Mouse (Mus musculus): Measurements from ENCODE around the gene Zmynd8. TPM values are rescaled to one million over a fixed set of nuclear protein-coding genes. Genes with fewer than 3 reads are reported as not detected.

Gene Zmynd8
- polyA plus RNA-seq, 1 experiment from 2014 or later: 63.4 TPM

- Histone ChIP-seq H3K9me3 (ENCODE audit: control insufficient read depth, low read length) (no peaks in the 10 kb centered on the region), H3K27me3 (ENCODE audit: control insufficient read depth, insufficient read depth, low read length) (no peaks in the 10 kb centered on the region), H3K4me2 (replicated peaks) (no peak overlapping the region), H3K27ac (peak overlapping the region; percentile 68), H3K4me1 (replicated peaks; ENCODE audit: control insufficient read depth, insufficient read depth, low read length) (no peaks in the 10 kb centered on the region; the same call in 1 of the 2 replicates), H3K36me3 (replicated peaks; ENCODE audit: control insufficient read depth, insufficient read depth) (peaks cover 15% of the 10 kb centered on the region), H3K9ac (0 out of 2 replicates have a peak overlapping the region, but pooled peaks have one; percentile 9), H3K4me3 (replicated peaks; ENCODE audit: low read length) (no peak overlapping the region)
- 22% methylated on average over 6 of the region's 6 CpGs for WGBS
- ATAC-seq (ENCODE audit: low FRiP score) (peak; percentile 70), DNase-seq (ENCODE audit: low spot score) (peak; percentile 94)
Observed at GRCm38 (mm10) chr2:165778927-165779326, 119.9 kb downstream of the Zmynd8 start.

- ATAC-seq (ENCODE audit: low FRiP score) (no peak), DNase-seq (ENCODE audit: low spot score) (no peak)
- Histone ChIP-seq H3K9ac (no peak overlapping the region), H3K27ac (peak overlapping the region; percentile 54; the same call in 1 of the 2 replicates), H3K27me3 (ENCODE audit: control insufficient read depth, insufficient read depth, low read length) (no peaks in the 10 kb centered on the region), H3K4me2 (replicated peaks) (no peak overlapping the region), H3K4me1 (replicated peaks; ENCODE audit: control insufficient read depth, insufficient read depth, low read length) (peaks cover 8% of the 10 kb centered on the region; the same call in 1 of the 2 replicates), H3K4me3 (replicated peaks; ENCODE audit: low read length) (no peak overlapping the region), H3K9me3 (ENCODE audit: control insufficient read depth, low read length) (no peaks in the 10 kb centered on the region), H3K36me3 (replicated peaks; ENCODE audit: control insufficient read depth, insufficient read depth) (no peaks in the 10 kb centered on the region)
- WGBS: 25% methylated on average over 10 of the region's 10 CpGs
Observed at GRCm38 (mm10) chr2:165769375-165769948, 129.4 kb downstream of the Zmynd8 start.

DNA sequence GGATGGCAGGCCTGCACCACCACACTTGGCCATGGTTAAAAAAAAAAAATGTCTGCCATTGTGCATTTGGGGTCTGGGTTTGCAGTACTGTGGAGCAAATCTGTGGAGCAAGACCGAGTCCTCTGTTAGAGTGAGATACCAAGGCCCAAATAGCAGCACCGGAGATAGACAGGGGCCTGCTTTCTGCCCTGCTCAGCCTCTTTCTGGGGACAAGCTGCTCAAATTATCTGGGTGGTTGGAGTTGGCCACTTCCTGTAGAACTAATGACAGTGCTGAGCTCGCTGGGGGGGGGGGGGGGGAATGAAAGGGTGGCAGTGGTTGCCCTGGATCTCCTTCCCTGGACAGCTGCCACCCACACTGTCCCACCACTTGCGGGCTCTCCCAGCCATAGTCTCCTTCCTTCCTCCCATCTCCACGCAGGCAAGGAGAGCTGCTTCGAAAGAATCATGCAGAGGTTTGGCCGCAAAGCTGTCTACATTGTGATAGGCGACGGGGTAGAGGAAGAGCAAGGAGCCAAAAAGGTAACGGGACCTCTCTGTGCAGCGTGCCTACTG lies 129.9 kb downstream of the Zmynd8 start:
- ATAC-seq (ENCODE audit: low FRiP score) (no peak), DNase-seq (ENCODE audit: low spot score) (no peak)
- H3K27ac ChIP-seq: no peak overlapping the region
- no peaks in the 10 kb centered on the region for H3K9me3 ChIP-seq (ENCODE audit: control insufficient read depth, low read length)
- WGBS: 46% methylated on average over 11 of the region's 11 CpGs
- no peaks in the 10 kb centered on the region for H3K36me3 ChIP-seq (replicated peaks; ENCODE audit: control insufficient read depth, insufficient read depth)
- no peak overlapping the region for H3K9ac ChIP-seq
- peaks cover 8% of the 10 kb centered on the region; the same call in 1 of the 2 replicates for H3K4me1 ChIP-seq (replicated peaks; ENCODE audit: control insufficient read depth, insufficient read depth, low read length)
- no peaks in the 10 kb centered on the region for H3K27me3 ChIP-seq (ENCODE audit: control insufficient read depth, insufficient read depth, low read length)
- H3K4me2 ChIP-seq (replicated peaks): no peak overlapping the region
- H3K4me3 ChIP-seq (replicated peaks; ENCODE audit: low read length): no peak overlapping the region

- no peaks in the 10 kb centered on the region for H3K36me3 ChIP-seq (replicated peaks; ENCODE audit: control insufficient read depth, insufficient read depth)
- no peak overlapping the region for H3K4me3 ChIP-seq (replicated peaks; ENCODE audit: low read length)
- H3K27ac ChIP-seq: no peak overlapping the region
- peaks cover 13% of the 10 kb centered on the region; the same call in 1 of the 2 replicates for H3K4me1 ChIP-seq (replicated peaks; ENCODE audit: control insufficient read depth, insufficient read depth, low read length)
- no peak overlapping the region for H3K4me2 ChIP-seq (replicated peaks)
- DNase-seq (ENCODE audit: low spot score) (no peak), ATAC-seq (ENCODE audit: low FRiP score) (no peak)
- 75% methylated on average over 13 of the region's 13 CpGs for WGBS
- no peaks in the 10 kb centered on the region for H3K9me3 ChIP-seq (ENCODE audit: control insufficient read depth, low read length)
- no peak overlapping the region for H3K9ac ChIP-seq
- no peaks in the 10 kb centered on the region for H3K27me3 ChIP-seq (ENCODE audit: control insufficient read depth, insufficient read depth, low read length)
Observed at GRCm38 (mm10) chr2:165759421-165759985, 139.3 kb downstream of the Zmynd8 start.

DNA sequence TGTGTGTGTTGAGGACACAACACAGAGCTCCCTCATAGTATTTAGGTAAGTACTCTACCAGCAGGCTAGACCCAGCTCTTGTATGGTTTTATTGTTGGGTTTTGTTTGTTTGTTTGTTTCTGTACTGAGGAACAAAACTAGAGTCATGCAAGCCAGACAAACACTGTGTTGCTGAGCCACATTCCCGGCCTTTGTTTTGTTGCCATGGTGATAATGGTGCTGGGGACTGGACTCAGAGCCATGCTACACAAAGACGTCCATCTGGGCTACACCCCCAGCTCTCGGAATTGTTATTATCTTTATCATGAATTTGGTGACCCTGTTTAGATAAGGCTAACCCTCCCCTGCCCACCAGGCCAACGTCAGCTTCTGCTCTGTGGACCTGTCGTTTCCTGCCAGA lies 140.3 kb downstream of the Zmynd8 start:
- no peak for ATAC-seq (ENCODE audit: low FRiP score)
- Histone ChIP-seq H3K27me3 (ENCODE audit: control insufficient read depth, insufficient read depth, low read length) (no peaks in the 10 kb centered on the region), H3K9ac (no peak overlapping the region), H3K4me3 (replicated peaks; ENCODE audit: low read length) (no peak overlapping the region), H3K27ac (peak overlapping the region; percentile 35; the same call in 1 of the 2 replicates), H3K4me2 (replicated peaks) (no peak overlapping the region), H3K9me3 (ENCODE audit: control insufficient read depth, low read length) (no peaks in the 10 kb centered on the region), H3K4me1 (replicated peaks; ENCODE audit: control insufficient read depth, insufficient read depth, low read length) (peaks cover 13% of the 10 kb centered on the region; the same call in 1 of the 2 replicates), H3K36me3 (replicated peaks; ENCODE audit: control insufficient read depth, insufficient read depth) (no peaks in the 10 kb centered on the region)
- 8% methylated on average over 5 of the region's 5 CpGs for WGBS
- peak; percentile 63 for DNase-seq (ENCODE audit: low spot score)

DNA sequence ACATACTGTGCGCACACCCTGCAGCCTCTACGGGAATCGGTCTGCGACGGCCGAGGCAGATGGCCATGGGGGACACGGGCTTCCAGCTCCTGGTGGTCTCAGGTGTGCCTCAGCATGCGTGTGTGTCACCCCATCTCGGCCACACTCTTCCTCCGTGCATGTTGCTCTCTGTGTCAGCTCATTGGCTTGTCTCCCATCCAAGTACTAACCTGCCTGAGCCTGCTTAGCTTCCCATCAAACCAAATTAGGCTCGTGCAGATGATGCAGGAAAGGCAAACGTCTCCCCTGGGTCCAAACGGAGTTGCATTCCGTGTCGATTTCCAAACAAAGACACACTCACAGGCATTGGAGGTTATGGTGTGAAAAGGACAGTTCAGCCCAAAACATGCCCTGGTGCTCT lies 141.0 kb downstream of the Zmynd8 start:
- no peaks in the 10 kb centered on the region for H3K9me3 ChIP-seq (ENCODE audit: control insufficient read depth, low read length)
- H3K36me3 ChIP-seq (replicated peaks; ENCODE audit: control insufficient read depth, insufficient read depth): no peaks in the 10 kb centered on the region
- ATAC-seq (ENCODE audit: low FRiP score) (0 out of 2 replicates have a peak, but pooled peaks have one; percentile 31), DNase-seq (ENCODE audit: low spot score) (peak; percentile 69)
- H3K9ac ChIP-seq: no peak overlapping the region; the same call in 1 of the 2 replicates
- 39% methylated on average over 15 of the region's 15 CpGs for WGBS
- H3K4me2 ChIP-seq (replicated peaks): peak overlapping the region; percentile 27
- H3K4me1 ChIP-seq (replicated peaks; ENCODE audit: control insufficient read depth, insufficient read depth, low read length): peaks cover 13% of the 10 kb centered on the region; the same call in 1 of the 2 replicates
- no peak overlapping the region for H3K4me3 ChIP-seq (replicated peaks; ENCODE audit: low read length)
- peak overlapping the region; percentile 55; the same call in 1 of the 2 replicates for H3K27ac ChIP-seq
- no peaks in the 10 kb centered on the region for H3K27me3 ChIP-seq (ENCODE audit: control insufficient read depth, insufficient read depth, low read length)

DNA sequence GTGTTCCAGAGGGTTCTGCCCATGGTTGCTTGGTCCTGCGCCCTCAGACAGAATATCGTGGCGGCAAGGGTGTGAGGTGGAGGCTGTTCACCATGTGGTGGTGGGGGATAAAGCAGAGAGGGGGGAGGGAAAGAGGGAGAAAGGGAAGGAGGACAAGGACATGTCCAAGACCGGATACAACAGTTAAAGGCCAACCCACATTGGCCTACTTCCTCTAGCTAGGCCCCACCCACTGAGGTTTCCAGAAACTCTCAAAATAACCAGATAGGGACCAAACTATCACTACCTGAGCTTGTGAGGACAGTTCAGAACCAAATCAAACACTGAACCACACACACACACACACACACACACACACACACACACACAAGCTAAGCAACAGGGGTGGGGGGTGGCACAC lies 146.1 kb downstream of the Zmynd8 start:
- Histone ChIP-seq H3K27me3 (ENCODE audit: control insufficient read depth, insufficient read depth, low read length) (no peaks in the 10 kb centered on the region), H3K9ac (no peak overlapping the region), H3K4me3 (replicated peaks; ENCODE audit: low read length) (no peak overlapping the region), H3K4me2 (replicated peaks) (no peak overlapping the region), H3K4me1 (replicated peaks; ENCODE audit: control insufficient read depth, insufficient read depth, low read length) (0 out of 2 replicates have a peak, but pooled peaks cover 3% of the 10 kb centered on the region), H3K36me3 (replicated peaks; ENCODE audit: control insufficient read depth, insufficient read depth) (no peaks in the 10 kb centered on the region), H3K27ac (no peak overlapping the region), H3K9me3 (ENCODE audit: control insufficient read depth, low read length) (no peaks in the 10 kb centered on the region)
- DNase-seq (ENCODE audit: low spot score): no peak
- no peak for ATAC-seq (ENCODE audit: low FRiP score)
- WGBS: 87% methylated on average over 4 of the region's 4 CpGs

DNA sequence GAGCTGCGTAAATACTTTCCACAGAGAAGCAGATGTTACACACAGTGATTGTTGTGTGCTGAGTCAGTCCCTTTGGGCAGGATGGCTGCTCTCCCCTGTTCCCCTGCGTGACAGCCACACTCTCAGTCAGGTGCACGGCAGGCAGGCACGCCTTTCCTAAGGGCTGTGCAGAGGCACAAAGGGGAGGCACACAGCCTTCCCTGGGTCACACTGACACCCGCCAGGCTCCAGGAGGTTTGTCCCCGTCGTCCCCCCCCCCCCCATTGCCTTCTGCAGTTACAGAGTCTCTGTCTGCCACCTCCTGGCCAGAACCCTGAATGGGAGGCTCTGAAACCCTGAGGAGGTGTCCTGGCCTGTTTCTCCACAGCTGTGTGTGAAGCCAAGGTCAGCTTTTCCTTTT lies 147.7 kb downstream of the Zmynd8 start:
- ATAC-seq (ENCODE audit: low FRiP score): no peak

GRCm38 (mm10) chr2:165748426-165748825 lies 150.4 kb downstream of the Zmynd8 start:
- no peak for ATAC-seq (ENCODE audit: low FRiP score)
- Histone ChIP-seq H3K27me3 (ENCODE audit: control insufficient read depth, insufficient read depth, low read length) (no peaks in the 10 kb centered on the region), H3K27ac (no peak overlapping the region), H3K4me2 (replicated peaks) (no peak overlapping the region), H3K4me1 (replicated peaks; ENCODE audit: control insufficient read depth, insufficient read depth, low read length) (peaks cover 4% of the 10 kb centered on the region; the same call in 1 of the 2 replicates), H3K9ac (no peak overlapping the region), H3K36me3 (replicated peaks; ENCODE audit: control insufficient read depth, insufficient read depth) (no peaks in the 10 kb centered on the region), H3K4me3 (replicated peaks; ENCODE audit: low read length) (no peak overlapping the region), H3K9me3 (ENCODE audit: control insufficient read depth, low read length) (no peaks in the 10 kb centered on the region)
- no peak for DNase-seq (ENCODE audit: low spot score)
- WGBS: 18% methylated on average over 11 of the region's 11 CpGs

More for the DNA sequence above, 147.7 kb downstream of the Zmynd8 start:
- peaks cover under 1% of the 10 kb centered on the region; the same call in 1 of the 2 replicates for H3K4me1 ChIP-seq (replicated peaks; ENCODE audit: control insufficient read depth, insufficient read depth, low read length)
- 14% methylated on average over 7 of the region's 7 CpGs for WGBS
- no peak overlapping the region for H3K4me3 ChIP-seq (replicated peaks; ENCODE audit: low read length)
- H3K9ac ChIP-seq: no peak overlapping the region
- H3K9me3 ChIP-seq (ENCODE audit: control insufficient read depth, low read length): no peaks in the 10 kb centered on the region
- no peak for DNase-seq (ENCODE audit: low spot score)
- H3K36me3 ChIP-seq (replicated peaks; ENCODE audit: control insufficient read depth, insufficient read depth): no peaks in the 10 kb centered on the region
- H3K4me2 ChIP-seq (replicated peaks): no peak overlapping the region
- H3K27ac ChIP-seq: no peak overlapping the region
- no peaks in the 10 kb centered on the region for H3K27me3 ChIP-seq (ENCODE audit: control insufficient read depth, insufficient read depth, low read length)

All from hindbrain, embryonic 14.5 days (tissue).